Mouse (Mus musculus) fibroblast of lung, adult 2 months (primary cell): ENCODE measurements around the gene Iqgap1.
A peak's percentile ranks its signal among the peaks of the same experiment; 100 is the strongest.

Experiments
- DNase-seq: peaks from one replicate; pipeline ENCODE4 v3.0.0-alpha.2; 2011; ENCODE audit warnings: low read depth

The Iqgap1 gene

GRCm38 (mm10) chr7:80711496-80711895 is 114.3 kb downstream of the Iqgap1 start:
- no peak for DNase-seq

GRCm38 (mm10) chr7:80710333-80710732 is 115.4 kb downstream of the Iqgap1 start:
- no peak for DNase-seq

GRCm38 (mm10) chr7:80704066-80704465 is 121.7 kb downstream of the Iqgap1 start:
- DNase-seq: no peak

- no peak for DNase-seq
These were observed 123.3 kb downstream of the Iqgap1 start for GRCm38 (mm10) chr7:80702510-80702909.

- DNase-seq: no peak
These were observed 126.1 kb downstream of the Iqgap1 start for GRCm38 (mm10) chr7:80699709-80700108.

- DNase-seq: no peak
These were observed 126.8 kb downstream of the Iqgap1 start for GRCm38 (mm10) chr7:80698940-80699339.

GRCm38 (mm10) chr7:80697859-80698258 is 127.9 kb downstream of the Iqgap1 start:
- DNase-seq: no peak

GRCm38 (mm10) chr7:80696903-80697302 is 128.9 kb downstream of the Iqgap1 start:
- no peak for DNase-seq

- no peak for DNase-seq
These were observed 129.4 kb downstream of the Iqgap1 start for GRCm38 (mm10) chr7:80696334-80696733.

- DNase-seq: no peak
These were observed 133.3 kb downstream of the Iqgap1 start for GRCm38 (mm10) chr7:80692472-80692871.

- DNase-seq: no peak
These were observed 134.6 kb downstream of the Iqgap1 start for GRCm38 (mm10) chr7:80691131-80691530.

GRCm38 (mm10) chr7:80689221-80689591 is 136.6 kb downstream of the Iqgap1 start:
- DNase-seq: peak; percentile 56

- no peak for DNase-seq
These were observed 137.1 kb downstream of the Iqgap1 start, which contains the start of gene Crtc3 for GRCm38 (mm10) chr7:80688556-80689220. TSS of gene Crtc3 (minus strand) at chr7:80688877.

- DNase-seq: no peak
These were observed 137.8 kb downstream of the Iqgap1 start for GRCm38 (mm10) chr7:80687721-80688555.

GRCm38 (mm10) chr7:80685639-80686038 is 140.1 kb downstream of the Iqgap1 start:
- DNase-seq: no peak

GRCm38 (mm10) chr7:80682630-80683029 is 143.1 kb downstream of the Iqgap1 start:
- no peak for DNase-seq

- no peak for DNase-seq
These were observed 145.4 kb downstream of the Iqgap1 start for GRCm38 (mm10) chr7:80680218-80680847.

GRCm38 (mm10) chr7:80672323-80672722 is 153.5 kb downstream of the Iqgap1 start:
- no peak for DNase-seq

GRCm38 (mm10) chr7:80670889-80671288 is 154.9 kb downstream of the Iqgap1 start:
- no peak for DNase-seq

GRCm38 (mm10) chr7:80667190-80667589 is 158.6 kb downstream of the Iqgap1 start:
- no peak for DNase-seq

- DNase-seq: no peak
These were observed 159.4 kb downstream of the Iqgap1 start for GRCm38 (mm10) chr7:80666198-80666915.
